Mouse (Mus musculus) layer of hippocampus, adult 8-10 months (tissue): ENCODE results near the gene Pten. TPM values are rescaled to one million over a fixed set of nuclear protein-coding genes. Genes with fewer than 3 reads are reported as not detected.

Experiments used
- total RNA-seq, 4 experiments: library from RNA; stranded (reverse); gene quantifications; 2 replicates each; pipeline ENCODE4 v1.2.4; 2022

Gene Pten
- total RNA-seq, 4 experiments from 2014 or later: 105 to 119 (median 113) TPM

Other genes starting within 250 kb of the Pten start
- 10 to 100 TPM; 12.3 to 14.8 (median 14.2) TPM for gene Papss2, start 161.7 kb upstream of the Pten start, total RNA-seq
- gene Atad1, start 17.7 kb upstream of the Pten start, total RNA-seq: 100 to 1,000 TPM in 1 of 4 experiments, 10 to 100 TPM in 3; 89.9 to 100 (median 92.7) TPM